Mouse (Mus musculus): ENCODE results near the gene Wasf3. TPM values are rescaled to one million over a fixed set of nuclear protein-coding genes. Genes with fewer than 3 reads are reported as not detected.

Gene Wasf3
- polyA plus RNA-seq, 1 experiment, result 61.7 TPM

- Histone ChIP-seq H3K27ac (ENCODE audit: insufficient read depth, low read length) (no peak overlapping the region), H3K4me1 (ENCODE audit: control insufficient read depth, insufficient read depth, low read length) (peaks cover 30% of the 10 kb centered on the region), H3K4me3 (ENCODE audit: insufficient read depth, low read length) (no peak overlapping the region)
- TF ChIP-seq POLR2A (IDR thresholded peaks at IDR 0.05; ENCODE audit: extremely low read depth, insufficient read depth, low read length), result no peak
- no peak for TF ChIP-seq CTCF (IDR thresholded peaks at IDR 0.05; ENCODE audit: extremely low read depth, insufficient read depth, low read length)
Observed at GRCm38 (mm10) chr5:146410821-146411220, 26.0 kb downstream of the Wasf3 start.

GRCm38 (mm10) chr5:146412743-146413430 lies 28.1 kb downstream of the Wasf3 start:
- no peak overlapping the region for H3K4me3 ChIP-seq (ENCODE audit: insufficient read depth, low read length)

GRCm38 (mm10) chr5:146414611-146415010 lies 29.8 kb downstream of the Wasf3 start:
- TF ChIP-seq POLR2A (IDR thresholded peaks at IDR 0.05; ENCODE audit: extremely low read depth, insufficient read depth, low read length) (no peak), CTCF (IDR thresholded peaks at IDR 0.05; ENCODE audit: extremely low read depth, insufficient read depth, low read length) (no peak)
- Histone ChIP-seq H3K4me1 (ENCODE audit: control insufficient read depth, insufficient read depth, low read length) (peaks cover 31% of the 10 kb centered on the region), H3K27ac (ENCODE audit: insufficient read depth, low read length) (0 out of 2 replicates have a peak overlapping the region, but pooled peaks have one; percentile 11), H3K4me3 (ENCODE audit: insufficient read depth, low read length) (no peak overlapping the region)

More at GRCm38 (mm10) chr5:146412743-146413430, 28.1 kb downstream of the Wasf3 start:
- TF ChIP-seq CTCF (IDR thresholded peaks at IDR 0.05; ENCODE audit: extremely low read depth, insufficient read depth, low read length) (no peak), POLR2A (IDR thresholded peaks at IDR 0.05; ENCODE audit: extremely low read depth, insufficient read depth, low read length) (no peak)
- peaks cover 35% of the 10 kb centered on the region for H3K4me1 ChIP-seq (ENCODE audit: control insufficient read depth, insufficient read depth, low read length)
- peak overlapping the region; percentile 95 for H3K27ac ChIP-seq (ENCODE audit: insufficient read depth, low read length)

DNA sequence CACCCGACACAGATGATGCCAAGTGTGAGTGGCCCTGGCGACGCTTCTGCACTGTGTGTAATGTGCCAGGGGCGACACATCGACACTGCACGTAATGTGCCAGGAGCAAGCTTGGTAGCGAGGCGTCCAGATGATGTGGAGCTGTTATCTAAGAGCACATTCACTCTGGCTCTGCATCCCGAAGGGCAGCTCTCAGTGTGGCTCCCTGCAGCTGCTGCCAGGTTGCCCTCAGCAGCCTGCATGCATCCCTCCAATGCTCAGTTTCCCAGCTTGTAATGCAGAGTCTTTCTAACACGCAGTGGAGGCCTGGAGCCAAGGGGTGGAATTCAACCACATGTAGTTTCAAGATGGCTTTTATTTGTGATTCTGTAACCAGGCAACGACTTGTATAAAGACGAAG lies 30.4 kb downstream of the Wasf3 start:
- TF ChIP-seq POLR2A (IDR thresholded peaks at IDR 0.05; ENCODE audit: extremely low read depth, insufficient read depth, low read length) (no peak), CTCF (IDR thresholded peaks at IDR 0.05; ENCODE audit: extremely low read depth, insufficient read depth, low read length) (no peak)
- Histone ChIP-seq H3K27ac (ENCODE audit: insufficient read depth, low read length) (0 out of 2 replicates have a peak overlapping the region, but pooled peaks have one; percentile 11), H3K4me1 (ENCODE audit: control insufficient read depth, insufficient read depth, low read length) (peaks cover 30% of the 10 kb centered on the region), H3K4me3 (ENCODE audit: insufficient read depth, low read length) (no peak overlapping the region)

DNA sequence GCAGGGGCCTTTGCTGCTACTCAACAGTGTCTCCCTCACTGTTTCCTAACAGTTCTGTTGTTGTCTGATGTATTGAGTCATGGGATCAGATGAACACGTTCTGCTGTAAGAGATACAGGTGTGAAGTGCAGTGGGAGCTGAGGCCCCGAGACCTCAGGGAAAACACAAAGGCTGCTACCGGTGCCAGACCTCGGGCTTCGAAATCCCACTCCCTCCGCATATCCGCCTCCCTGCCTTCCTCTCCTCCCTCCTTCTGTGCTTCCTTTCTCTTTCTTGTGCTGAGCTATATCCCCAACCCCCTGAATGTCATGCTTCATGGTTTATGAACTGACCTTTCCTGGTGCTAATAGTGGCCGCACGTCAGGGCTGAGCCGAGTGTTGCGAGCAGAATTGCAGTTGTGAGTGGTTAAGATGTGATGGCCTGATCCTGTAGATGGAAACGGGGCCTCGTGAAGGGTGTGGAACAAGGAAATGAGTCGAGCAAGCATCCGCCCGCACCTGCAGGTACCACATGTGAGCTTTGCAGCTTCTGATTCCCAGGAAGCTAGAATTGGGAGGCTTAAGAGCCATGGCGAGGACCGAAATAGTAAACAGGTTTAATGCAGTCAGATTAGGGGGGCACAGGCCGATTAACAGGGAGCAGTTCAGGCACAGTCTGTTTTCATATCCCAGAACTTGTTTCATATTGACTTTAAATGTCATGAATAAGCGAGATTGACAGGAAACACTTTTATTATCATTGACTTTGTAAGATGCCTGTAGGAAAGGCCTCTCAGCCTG lies 31.7 kb downstream of the Wasf3 start:
- Histone ChIP-seq H3K27ac (ENCODE audit: insufficient read depth, low read length) (peak overlapping the region; percentile 60; the same call in 1 of the 2 replicates), H3K4me1 (ENCODE audit: control insufficient read depth, insufficient read depth, low read length) (peaks cover 26% of the 10 kb centered on the region), H3K4me3 (ENCODE audit: insufficient read depth, low read length) (no peak overlapping the region)
- TF ChIP-seq CTCF (IDR thresholded peaks at IDR 0.05; ENCODE audit: extremely low read depth, insufficient read depth, low read length) (no peak), POLR2A (IDR thresholded peaks at IDR 0.05; ENCODE audit: extremely low read depth, insufficient read depth, low read length) (no peak)

GRCm38 (mm10) chr5:146418092-146418491 lies 33.3 kb downstream of the Wasf3 start:
- Histone ChIP-seq H3K27ac (ENCODE audit: insufficient read depth, low read length) (no peak overlapping the region), H3K4me1 (ENCODE audit: control insufficient read depth, insufficient read depth, low read length) (peaks cover 22% of the 10 kb centered on the region), H3K4me3 (ENCODE audit: insufficient read depth, low read length) (no peak overlapping the region)
- TF ChIP-seq CTCF (IDR thresholded peaks at IDR 0.05; ENCODE audit: extremely low read depth, insufficient read depth, low read length), result no peak
- no peak for TF ChIP-seq POLR2A (IDR thresholded peaks at IDR 0.05; ENCODE audit: extremely low read depth, insufficient read depth, low read length)

GRCm38 (mm10) chr5:146420081-146420480 lies 35.3 kb downstream of the Wasf3 start:
- peaks cover 20% of the 10 kb centered on the region for H3K4me1 ChIP-seq (ENCODE audit: control insufficient read depth, insufficient read depth, low read length)
- no peak overlapping the region for H3K27ac ChIP-seq (ENCODE audit: insufficient read depth, low read length)
- peak; percentile 60 for TF ChIP-seq CTCF (IDR thresholded peaks at IDR 0.05; ENCODE audit: extremely low read depth, insufficient read depth, low read length)
- TF ChIP-seq POLR2A (IDR thresholded peaks at IDR 0.05; ENCODE audit: extremely low read depth, insufficient read depth, low read length), result no peak
- no peak overlapping the region for H3K4me3 ChIP-seq (ENCODE audit: insufficient read depth, low read length)

DNA sequence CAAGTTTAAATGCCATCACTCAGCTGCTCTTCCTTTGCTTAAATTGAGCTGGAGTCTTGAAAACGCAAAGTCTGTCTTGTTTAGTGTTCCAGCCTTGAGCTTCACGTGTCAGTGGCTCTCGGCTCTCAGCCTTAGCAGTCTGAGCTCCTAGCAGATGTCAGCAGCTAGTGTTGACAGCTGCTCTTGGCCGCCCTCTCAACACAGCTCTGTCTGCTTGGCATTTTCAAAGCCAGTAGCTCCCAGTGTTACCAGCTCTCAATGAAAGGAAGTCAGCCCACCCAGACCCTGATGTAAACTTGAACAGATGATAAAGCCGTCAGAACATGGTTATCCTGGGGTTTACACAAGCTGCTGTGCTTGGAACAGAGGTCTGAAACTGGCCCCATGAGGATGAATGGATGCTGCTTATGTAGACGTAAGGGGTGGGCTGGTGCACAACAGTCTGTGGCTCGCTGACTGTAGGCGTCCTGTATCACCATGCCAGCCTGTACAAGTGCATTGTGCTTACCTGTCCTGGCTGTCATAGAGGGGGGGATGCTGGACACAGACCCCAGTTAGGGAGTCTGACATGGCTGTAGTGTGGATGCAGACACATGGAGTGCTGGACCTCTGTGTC lies 40.0 kb downstream of the Wasf3 start:
- Histone ChIP-seq H3K4me3 (ENCODE audit: insufficient read depth, low read length) (no peak overlapping the region), H3K27ac (ENCODE audit: insufficient read depth, low read length) (no peak overlapping the region), H3K4me1 (ENCODE audit: control insufficient read depth, insufficient read depth, low read length) (peaks cover 17% of the 10 kb centered on the region)
- TF ChIP-seq CTCF (IDR thresholded peaks at IDR 0.05; ENCODE audit: extremely low read depth, insufficient read depth, low read length) (no peak), POLR2A (IDR thresholded peaks at IDR 0.05; ENCODE audit: extremely low read depth, insufficient read depth, low read length) (no peak)

DNA sequence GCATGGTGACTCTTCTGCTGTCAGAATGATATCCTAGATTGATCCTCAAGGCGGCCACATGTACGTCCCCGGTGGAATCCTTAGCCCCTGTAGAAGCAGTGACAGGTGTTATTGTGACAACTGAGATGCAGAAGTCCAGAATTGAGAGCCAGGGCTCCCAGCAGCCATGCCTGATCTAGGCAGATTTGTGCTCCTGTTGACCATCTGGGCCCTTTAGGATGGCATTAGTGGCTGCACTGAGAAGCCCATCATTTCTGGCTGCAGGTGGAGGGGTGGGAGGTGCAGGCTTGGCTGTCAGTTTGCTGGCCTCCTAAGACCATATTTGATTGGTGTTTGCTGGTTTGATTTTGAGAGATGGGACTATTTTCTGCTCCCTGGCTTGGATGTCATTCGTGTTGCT lies 40.9 kb downstream of the Wasf3 start:
- TF ChIP-seq CTCF (IDR thresholded peaks at IDR 0.05; ENCODE audit: extremely low read depth, insufficient read depth, low read length), result no peak
- TF ChIP-seq POLR2A (IDR thresholded peaks at IDR 0.05; ENCODE audit: extremely low read depth, insufficient read depth, low read length), result no peak
- Histone ChIP-seq H3K27ac (ENCODE audit: insufficient read depth, low read length) (no peak overlapping the region), H3K4me1 (ENCODE audit: control insufficient read depth, insufficient read depth, low read length) (peaks cover 17% of the 10 kb centered on the region), H3K4me3 (ENCODE audit: insufficient read depth, low read length) (no peak overlapping the region)

All from cortical plate, adult 2 months (tissue).